Mouse (Mus musculus) MEL (cell line): ENCODE results near the gene Ap1b1.

Source experiments
- BHLHE40 ChIP-seq: IDR thresholded peaks from 2 replicates; pipeline ENCODE4 v1.6.1; 2012; ENCODE audit warnings: low read depth, mild to moderate bottlenecking, inconsistent platforms, low read length, improper control_type of control experiment, borderline replicate concordance
- CHD2 ChIP-seq: IDR thresholded peaks from 2 replicates; pipeline ENCODE4 v1.6.1; 2011; ENCODE audit warnings: low read length, improper control_type of control experiment
- CTCF ChIP-seq, 3 experiments: IDR thresholded peaks in 2 of 3; conservative IDR thresholded peaks in 1 of 3; 2 replicates each; pipeline ENCODE4 v1.5.1; 2011 to 2012; ENCODE audit warnings: low read length in 3 of 3, low read depth in 2 of 3, mild to moderate bottlenecking in 2 of 3, improper control_type of control experiment in 1 of 3, inconsistent platforms in 1 of 3, mixed read lengths in 1 of 3, moderate library complexity in 1 of 3; ENCODE audit not compliant: control insufficient read depth in 1 of 3, insufficient read depth in 1 of 3, poor library complexity in 1 of 3, severe bottlenecking in 1 of 3
- EP300 ChIP-seq, 2 experiments: IDR thresholded peaks; 2 replicates each; pipeline ENCODE4 v1.6.1; 2011; ENCODE audit warnings: improper control_type of control experiment in 2 of 2, low read length in 2 of 2, low read depth in 1 of 2, mild to moderate bottlenecking in 1 of 2
- MEF2A ChIP-seq: IDR thresholded peaks from 2 replicates; pipeline ENCODE4 v1.6.1; 2014; ENCODE audit warnings: low read depth, mild to moderate bottlenecking, inconsistent platforms, low read length, improper control_type of control experiment; ENCODE audit not compliant: poor library complexity, insufficient replicate concordance, severe bottlenecking; ENCODE audit errors: extremely low read depth
- POLR2A ChIP-seq, 2 experiments: IDR thresholded peaks; 2 replicates each; pipeline ENCODE4 v1.6.1; 2011 to 2012; ENCODE audit warnings: low read length in 2 of 2, mild to moderate bottlenecking in 2 of 2, control low read depth in 1 of 2, improper control_type of control experiment in 1 of 2, low read depth in 1 of 2, moderate library complexity in 1 of 2; ENCODE audit not compliant: control insufficient read depth in 1 of 2, insufficient read depth in 1 of 2, poor library complexity in 1 of 2
- POLR2AphosphoS2 ChIP-seq: IDR thresholded peaks from 2 replicates; pipeline ENCODE4 v1.6.1; 2011; ENCODE audit warnings: low read length, improper control_type of control experiment
- POLR2AphosphoS5 ChIP-seq: IDR thresholded peaks from 2 replicates; pipeline ENCODE4 v1.6.1; 2012; ENCODE audit warnings: low read depth, borderline replicate concordance, mild to moderate bottlenecking, inconsistent platforms, low read length, moderate library complexity, mixed read lengths
- RCOR1 ChIP-seq: IDR thresholded peaks from 2 replicates; pipeline ENCODE4 v1.6.1; 2012; ENCODE audit warnings: low read depth, mild to moderate bottlenecking, inconsistent platforms, low read length, improper control_type of control experiment
- SIN3A ChIP-seq: IDR thresholded peaks from 2 replicates; pipeline ENCODE4 v1.6.1; 2012; ENCODE audit warnings: low read length, improper control_type of control experiment, inconsistent platforms
- UBTF ChIP-seq: IDR thresholded peaks from 2 replicates; pipeline ENCODE4 v1.6.1; 2012; ENCODE audit warnings: low read depth, mild to moderate bottlenecking, inconsistent platforms, low read length, improper control_type of control experiment, moderate library complexity, borderline replicate concordance; ENCODE audit not compliant: insufficient read depth

GRCm38 (mm10) chr11:4967549-4967948 lies 19.1 kb upstream of the Ap1b1 start:
- TF ChIP-seq POLR2AphosphoS5 (no peak), BHLHE40 (peak; percentile 87), SIN3A (peak; percentile 88), CHD2 (no peak), CTCF (IDR thresholded peaks at IDR 0.05 in 2 of 3, conservative IDR thresholded peaks at IDR 0.05 in 1 of 3; ENCODE audit: control insufficient read depth in 1 of 3, insufficient read depth in 1 of 3, low read depth in 2 of 3, low read length in 3 of 3, poor library complexity in 1 of 3, severe bottlenecking in 1 of 3) (no peak), RCOR1 (peak; percentile 71), POLR2AphosphoS2 (no peak), POLR2A (IDR thresholded peaks at IDR 0.05; ENCODE audit: control insufficient read depth in 1 of 2, insufficient read depth in 1 of 2, low read depth in 1 of 2, low read length in 2 of 2, poor library complexity in 1 of 2) (0 out of 4 replicates have a peak, but pooled peaks of 1 of the 2 experiments have one; percentile 39), EP300 (IDR thresholded peaks at IDR 0.05; ENCODE audit: low read depth in 1 of 2, low read length in 2 of 2) (peak; percentile 90 to 94), UBTF (no peak), MEF2A (no peak)
